Mouse (Mus musculus) erythroid progenitor cell, adult 5-6 weeks (primary cell): ENCODE data around the gene Thtpa. TPM values are rescaled to one million over a fixed set of nuclear protein-coding genes. Genes with fewer than 3 reads are reported as not detected.

ENCODE experiments used
- ATAC-seq: replicated peaks from 2 replicates; pipeline ENCODE4 v1.8.0; 2016; ENCODE audit warnings: moderate number of reproducible peaks, mild to moderate bottlenecking, moderate TSS enrichment, inconsistent platforms; ENCODE audit not compliant: poor library complexity, low FRiP score, severe bottlenecking
- total RNA-seq, 2 experiments: library from RNA; stranded (forward) in 1 of 2; stranded (reverse) in 1 of 2; fragments of 150-400 nt in 1 of 2; fragments of 186-747, 209-891 nt in 1 of 2; gene quantifications; 2 replicates each; pipeline versions ENCODE4 v1.2.3 to v1.2.4; 2015 to 2017; ENCODE audit warnings: low replicate concordance in 2 of 2

Thtpa gene
- total RNA-seq, 2 experiments from 2014 or later = 0.68 TPM; not detected in 1

DNA sequence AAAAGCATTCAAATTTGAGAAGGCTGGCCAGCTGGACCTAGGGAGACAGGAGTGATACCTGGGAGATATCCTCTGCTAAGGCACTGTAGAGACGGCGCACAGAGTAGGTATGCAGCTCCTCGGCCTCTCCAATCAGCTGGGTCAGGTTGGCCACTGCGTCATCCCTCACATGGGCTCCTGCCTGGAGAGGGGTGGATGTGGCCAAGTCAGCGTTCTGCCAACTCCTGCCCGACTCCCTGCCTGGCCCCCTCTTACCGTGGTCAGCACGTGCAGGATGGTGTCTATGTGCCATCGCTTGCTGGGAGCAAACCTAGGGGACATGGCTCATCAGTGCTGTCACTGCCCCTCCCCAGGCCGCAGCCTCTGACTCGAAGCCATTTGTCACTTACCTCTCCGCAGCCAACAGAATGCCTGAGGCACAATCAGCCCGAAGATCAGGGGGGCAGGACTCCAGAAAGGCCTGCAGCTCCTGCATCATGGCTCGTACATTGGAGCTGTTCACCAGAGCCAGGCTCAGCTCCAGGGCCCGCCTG, 7.7 kb downstream of the Thtpa start:
- ATAC-seq = no peak

DNA sequence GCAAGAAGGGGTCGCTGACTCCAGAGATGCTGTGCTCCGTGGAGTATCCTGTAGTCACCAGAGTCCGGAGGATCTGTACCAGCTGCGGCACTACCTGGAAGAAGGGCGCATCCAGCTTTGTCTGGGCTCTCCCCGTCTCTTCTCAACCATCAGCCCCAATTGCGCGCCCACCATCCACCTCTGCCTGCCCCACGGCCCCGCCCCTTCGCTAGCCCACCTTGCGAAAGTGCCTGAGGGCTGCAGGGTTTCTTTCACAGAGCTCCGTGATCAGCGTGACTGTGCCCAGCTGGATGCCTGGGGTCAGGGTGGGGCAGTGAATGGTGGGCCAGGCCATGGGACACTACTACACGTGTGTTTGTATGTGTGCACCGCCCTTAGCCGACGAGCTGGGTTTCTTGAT, 9.8 kb downstream of the Thtpa start:
- ATAC-seq = no peak

DNA sequence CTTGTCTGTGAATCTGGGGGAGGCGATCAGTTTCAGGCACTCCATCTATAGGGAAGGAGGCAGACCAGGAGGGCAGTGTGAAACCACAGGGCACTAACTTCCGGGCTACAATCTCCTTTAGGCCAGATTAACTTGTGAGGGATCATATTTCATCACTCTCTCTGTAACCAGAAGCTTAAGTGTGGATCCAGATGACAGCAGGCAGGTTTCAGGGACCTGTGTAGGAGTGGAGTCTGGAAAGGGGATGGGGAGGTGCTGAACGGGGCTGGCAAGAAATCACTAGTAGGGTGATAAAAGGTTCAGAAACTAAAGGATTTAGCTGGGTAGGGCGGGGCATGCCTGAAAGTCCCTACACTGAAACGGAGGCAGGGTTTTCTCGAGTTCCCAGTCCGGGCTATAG, 10.8 kb downstream of the Thtpa start:
- ATAC-seq = no peak

DNA sequence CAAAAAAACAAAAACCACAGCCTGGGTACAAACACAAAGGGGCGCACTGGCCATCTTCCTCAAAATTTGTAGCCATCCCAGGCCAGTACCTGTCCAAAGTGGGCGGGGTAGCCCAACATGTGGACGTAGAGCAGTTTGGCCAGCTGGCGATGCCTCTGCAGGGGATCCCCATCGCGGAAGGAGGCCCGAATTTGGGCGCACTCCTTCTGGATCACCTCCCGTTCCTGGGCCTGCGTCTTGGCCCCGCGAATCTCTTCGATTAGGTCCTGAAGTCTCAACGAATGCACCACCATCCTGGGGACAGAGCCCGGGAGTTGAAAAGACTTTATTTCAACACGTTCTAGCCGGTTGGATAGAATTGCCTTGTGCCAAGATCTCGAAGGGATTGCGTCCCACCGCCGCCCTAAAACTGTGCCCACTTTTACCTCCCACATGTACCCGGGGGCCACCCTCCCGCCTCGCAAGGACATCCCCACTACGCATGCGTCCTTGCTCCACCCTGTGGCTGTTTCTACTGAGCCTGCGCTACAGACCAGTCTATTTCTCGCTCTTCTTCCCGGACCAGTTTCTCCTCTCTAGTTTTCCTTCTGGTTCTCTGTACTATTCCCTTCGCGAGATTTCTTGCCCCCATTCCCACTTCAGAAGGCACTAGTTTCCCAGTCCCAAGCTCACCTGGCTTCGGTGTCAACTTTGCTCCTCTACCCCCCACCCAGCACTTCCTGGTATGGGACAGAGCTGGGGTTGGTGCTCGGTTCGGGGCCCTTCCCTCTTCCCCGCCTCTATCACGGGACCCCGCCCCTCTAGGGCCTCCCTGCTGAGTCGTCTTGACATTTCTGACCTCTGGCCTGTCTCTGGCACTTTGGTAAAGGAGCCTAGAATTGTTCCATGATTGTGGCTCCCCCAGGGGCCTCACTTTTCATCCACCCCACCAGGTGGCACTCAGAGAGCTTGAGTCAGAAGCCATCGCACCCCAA, 11.5 kb downstream of the Thtpa start, which contains the start of gene Ap1g2:
Ap1g2 (minus strand) TSS at position 758 of the 974 bp plus-strand sequence.
- peak; percentile 78 for ATAC-seq

DNA sequence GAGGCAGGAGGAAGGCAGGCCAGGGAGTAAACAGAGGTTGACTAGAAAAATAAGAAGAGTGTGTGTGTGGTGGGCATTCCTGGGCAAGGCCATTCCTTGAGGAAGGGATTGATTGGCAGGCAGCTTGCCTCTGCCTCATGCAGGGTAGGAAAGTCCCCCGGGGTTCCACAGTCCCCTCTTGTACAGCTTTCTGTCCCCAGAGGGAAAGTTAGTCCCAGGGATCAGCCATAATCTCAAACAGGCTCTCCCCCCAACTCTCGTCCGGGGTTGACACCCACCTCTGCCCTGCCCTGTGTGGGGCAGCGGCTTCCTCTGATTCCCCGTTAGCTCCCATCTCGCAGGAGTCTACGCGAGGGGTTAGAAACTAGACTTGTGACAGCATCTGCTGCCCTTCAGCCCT, 12.4 kb downstream of the Thtpa start:
- no peak for ATAC-seq

DNA sequence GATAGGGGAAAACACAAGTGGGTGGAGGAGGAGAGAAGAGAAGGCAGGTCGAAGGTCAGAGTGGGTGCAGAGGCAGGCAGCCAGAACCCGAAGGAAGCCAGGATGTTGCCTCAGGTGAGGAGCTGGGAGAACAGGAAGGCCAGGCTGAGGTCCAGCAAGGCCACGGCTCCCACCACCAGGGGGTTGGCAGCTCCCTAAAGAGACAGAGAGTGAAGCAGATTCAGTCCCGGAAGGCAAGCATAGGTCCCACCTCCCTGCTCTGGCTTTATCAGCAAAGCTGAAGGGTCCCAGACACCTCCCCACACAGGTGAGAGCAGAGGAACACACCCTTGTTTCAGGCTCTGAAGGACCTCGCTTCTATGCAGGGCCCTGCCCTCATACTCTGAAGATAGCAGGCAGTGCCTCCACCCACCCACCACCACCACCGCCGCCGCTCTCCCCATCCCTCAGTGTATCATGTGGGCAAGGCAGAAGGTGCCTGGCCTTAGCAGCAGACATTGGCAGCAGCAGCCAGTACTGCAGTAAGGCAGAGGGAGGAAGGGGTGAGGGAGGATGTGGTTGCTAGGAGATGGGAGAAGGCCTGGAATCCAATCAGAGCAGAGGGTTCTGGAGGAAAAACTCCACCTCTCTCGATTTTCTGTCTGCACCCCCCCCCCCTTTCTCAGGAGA, 13.8 kb downstream of the Thtpa start:
- no peak for ATAC-seq

DNA sequence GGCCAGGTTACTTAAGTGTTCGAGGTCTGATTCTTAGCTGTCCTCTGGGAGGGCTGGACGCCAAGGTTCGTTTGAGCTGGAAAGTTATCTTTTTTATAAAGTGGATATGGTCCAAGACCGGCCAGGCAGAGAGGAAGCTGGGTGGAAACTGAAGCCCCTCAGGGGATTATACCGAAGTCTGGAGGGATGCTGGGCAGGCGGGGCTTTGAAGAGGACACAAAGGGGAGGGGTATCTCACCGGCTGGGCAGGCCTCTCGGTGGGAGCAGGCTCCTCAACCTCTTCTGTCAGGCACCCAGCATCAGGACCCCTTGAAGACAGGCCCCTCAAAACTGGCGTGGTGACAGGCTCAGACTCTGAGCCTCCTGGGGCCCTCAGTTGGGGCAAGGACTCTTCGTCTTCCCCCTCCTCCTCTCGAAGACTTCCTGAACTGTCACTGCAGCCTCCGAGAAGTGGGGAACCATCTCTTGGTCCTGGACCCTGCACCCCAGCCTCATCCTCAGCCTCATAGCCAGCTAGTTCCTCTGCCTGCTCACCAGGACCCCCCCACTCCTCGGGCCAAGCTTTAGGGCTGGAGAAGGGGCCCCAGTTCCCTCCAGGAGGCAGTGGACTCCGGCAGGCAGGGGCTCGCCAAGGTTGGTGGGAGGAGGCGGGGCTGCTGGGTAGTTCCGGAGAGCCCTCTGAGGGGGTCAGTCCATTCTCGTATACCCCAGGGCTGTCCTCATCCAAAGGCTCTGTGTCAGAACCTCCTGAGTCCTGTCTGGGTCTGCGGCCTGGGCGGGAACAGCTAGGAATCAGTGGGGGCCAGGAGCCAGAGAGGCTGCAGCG, 14.7 kb downstream of the Thtpa start:
- no peak for ATAC-seq

DNA sequence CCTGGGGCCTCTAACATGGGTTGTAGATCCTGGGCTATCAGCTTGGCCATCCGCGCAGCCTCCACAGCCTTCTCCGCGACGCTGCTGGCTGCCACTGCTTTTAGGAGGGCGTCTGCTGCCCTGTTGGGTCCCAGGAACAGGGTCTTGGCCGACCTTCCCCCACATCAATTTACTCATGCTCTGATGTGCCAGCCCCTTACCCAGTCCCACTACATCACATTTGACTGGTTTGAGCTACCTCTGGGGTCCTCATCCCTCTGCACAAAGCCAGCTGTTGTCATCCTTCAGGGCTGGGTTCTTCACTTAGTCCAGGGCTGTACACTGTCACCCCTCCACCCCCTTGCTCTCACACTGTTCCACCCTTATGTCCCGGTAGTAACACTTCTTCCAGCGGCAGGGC, 15.5 kb downstream of the Thtpa start:
- ATAC-seq = no peak

DNA sequence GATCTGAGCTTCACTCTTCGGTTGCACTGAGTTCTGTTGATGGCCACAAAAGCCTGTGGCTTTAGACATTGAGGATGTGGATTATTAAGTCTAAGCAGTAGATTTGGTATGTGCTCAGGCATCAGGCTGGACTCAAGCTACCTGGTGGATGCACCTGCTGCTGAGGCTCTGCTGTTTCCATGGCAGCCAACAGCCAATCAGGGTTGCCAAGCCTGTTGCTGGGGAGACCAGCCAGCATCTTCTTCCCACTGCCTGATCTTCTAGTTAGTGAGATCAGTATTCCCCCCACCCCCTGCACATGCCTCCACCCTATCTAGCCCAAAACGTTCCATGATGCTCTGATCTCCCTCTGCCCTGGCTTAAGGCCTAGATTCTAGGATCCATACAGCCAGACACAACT, 17.1 kb downstream of the Thtpa start:
- no peak for ATAC-seq

DNA sequence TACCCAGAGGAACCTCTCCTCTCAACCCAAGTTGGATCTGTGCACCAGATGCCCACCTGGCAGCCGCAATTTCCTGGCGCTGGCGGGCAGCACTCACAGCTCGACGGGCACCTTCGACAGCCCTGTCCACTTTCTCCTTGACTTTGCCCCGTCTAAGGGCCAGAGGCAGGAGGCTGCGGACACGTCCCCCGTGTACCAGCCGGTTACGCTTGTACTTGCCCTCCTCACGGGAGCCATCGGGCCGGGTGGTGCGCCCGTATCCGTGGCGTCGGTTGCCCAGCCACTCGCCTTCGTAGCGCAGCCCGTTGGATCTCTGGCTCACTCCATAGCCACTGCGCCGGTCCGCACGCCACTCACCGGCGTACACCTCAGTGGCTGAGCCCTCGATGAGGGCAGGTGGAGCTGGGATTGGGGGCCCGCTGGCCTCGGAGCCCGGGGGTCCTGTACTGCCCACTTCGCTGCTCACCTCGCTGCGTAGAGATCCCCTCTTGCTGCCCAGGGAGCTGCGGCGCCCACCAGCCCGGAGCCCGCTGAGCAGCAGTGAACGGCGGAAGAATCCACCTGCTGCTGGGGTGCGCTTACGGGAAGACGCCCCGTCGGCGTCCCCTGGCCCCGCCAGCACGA, 18.9 kb downstream of the Thtpa start:
- ATAC-seq = no peak

DNA sequence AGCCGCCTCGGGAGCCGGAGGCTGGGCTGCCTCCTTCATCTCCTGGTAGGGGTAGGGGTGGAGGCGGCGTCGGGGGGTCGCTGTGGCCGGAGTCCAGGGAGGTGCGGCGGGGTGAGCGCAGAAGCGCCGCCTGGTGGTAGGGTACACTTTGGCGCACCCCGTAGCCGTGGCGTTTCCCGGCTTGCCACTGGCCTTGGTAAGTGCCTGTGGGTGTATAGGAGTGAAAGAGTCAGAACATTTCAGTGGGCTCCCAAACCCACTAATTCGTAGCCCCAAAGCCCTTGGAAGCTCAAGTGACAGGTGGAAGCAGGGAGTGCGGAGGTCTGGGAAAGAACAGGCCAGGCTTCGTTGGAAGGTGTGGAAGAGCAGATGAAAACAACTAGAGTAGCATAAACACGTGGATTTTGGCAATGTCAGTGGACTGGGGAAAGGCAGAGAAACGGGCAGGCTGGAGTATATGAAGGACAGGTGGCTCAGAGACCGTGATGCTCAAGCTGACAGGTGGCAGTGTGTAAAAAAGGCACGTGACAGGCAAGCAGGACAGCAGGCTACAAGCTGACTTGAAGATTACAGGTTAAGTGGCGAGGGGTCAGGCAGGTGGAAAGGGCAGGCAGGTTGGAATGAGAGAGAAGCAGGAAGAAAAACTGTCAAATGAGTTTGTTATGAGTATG, 19.5 kb downstream of the Thtpa start:
- no peak for ATAC-seq

DNA sequence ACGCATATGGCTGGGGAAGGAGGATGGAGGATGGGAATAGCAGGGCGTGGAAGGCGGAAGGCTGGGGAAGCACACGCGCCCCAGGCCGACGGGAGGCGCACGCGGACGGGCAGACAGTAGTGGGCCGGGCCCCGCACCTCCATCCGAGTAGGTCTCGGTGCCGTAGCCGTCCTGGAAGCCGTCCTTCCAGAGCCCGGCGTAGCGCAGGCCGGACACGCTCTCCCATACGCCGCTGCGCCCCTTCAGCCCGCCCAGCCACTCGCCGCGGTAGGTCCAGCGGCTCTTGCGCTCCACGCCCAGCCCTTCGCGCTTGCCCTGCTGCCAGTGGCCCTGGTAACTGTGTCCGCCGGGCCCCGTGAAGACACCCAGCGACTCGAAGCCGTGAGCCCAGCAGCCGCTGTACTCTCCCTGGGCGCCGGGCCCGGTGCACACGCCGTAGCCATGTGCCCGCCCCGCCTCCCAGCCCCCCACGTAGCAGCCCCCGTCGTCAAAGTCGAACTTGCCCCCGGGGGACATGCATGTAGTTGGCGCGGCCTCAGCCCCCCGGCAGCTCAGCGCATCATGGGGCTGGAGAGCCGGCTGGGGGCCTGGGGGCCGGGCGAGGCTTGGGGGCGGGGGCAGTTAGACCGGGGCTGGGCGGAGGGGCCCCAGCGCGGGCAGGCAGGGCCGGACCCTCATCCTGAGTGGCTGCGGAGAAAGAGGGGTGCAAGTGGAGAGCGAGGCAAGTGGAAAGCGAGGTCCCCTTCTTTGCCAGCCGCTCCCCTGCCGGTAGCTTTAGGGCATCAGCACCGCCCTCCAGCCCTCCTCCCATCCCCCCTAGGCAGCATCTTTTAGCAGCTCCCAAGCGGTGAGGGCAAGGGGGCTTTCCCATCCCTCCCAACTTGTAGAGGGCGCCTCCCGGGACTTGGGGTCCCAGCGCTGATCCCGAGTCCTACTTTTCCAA, 20.4 kb downstream of the Thtpa start:
- no peak for ATAC-seq

DNA sequence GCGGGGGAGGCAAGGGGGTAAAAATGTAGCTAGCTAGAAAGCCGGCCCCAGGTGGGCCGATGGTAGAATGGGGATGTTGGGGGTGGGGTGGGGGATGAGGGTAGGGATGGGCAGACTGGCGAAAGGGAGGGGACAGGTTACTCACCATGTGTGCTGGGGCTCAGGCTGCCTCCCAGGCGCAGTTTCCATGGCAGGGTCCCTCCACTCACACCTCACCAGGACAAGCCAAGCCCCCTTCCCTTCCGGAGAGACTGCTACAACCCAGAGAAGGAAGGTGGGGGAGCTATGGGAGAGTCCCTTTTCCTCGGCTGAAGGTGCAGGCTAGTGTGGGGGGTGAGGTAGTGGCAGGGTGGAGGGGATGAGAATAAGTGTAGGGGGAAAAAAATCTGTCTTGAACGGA, 21.3 kb downstream of the Thtpa start:
- no peak for ATAC-seq

DNA sequence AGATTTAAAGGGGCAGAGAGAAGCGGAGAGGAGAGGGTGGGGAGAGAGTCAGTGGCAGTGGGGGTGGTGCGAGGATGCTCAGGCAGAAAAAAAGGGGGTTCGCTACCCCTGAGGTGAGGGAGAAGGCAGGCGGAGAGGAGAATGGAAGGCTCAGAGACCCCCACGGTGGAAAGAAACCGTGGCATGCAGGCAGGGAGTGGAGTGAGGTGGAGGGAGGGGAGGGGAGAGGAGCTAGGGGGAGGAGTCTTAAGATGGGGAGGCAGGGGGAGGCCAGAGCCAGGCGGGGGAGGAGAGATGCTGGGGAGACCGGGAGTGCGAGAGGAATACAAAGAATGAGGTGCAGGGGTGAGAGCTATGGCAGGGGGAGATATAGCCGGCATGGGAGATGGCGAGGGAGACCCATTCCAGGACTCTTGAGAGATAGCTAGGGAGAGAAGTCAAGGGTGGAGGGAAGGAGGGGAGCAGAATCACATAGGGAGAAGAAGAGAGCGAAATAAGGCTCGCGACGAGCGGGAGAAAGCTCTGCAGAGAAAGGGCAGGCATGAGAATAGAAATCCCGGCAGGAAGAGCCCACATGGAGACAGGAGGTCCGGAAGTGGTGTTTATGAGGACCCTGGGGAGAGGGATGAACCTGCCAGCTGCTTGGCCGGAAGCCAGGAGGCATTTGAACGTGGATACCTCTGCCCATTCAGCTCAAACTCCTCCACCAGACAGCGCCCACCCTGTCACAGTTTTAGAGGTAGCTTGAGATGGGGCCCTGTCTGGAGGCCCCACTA, 22.0 kb downstream of the Thtpa start, which contains the start of gene Jph4:
Jph4 (minus strand) TSS at position 511 of the 776 bp plus-strand sequence.
- ATAC-seq = no peak

DNA sequence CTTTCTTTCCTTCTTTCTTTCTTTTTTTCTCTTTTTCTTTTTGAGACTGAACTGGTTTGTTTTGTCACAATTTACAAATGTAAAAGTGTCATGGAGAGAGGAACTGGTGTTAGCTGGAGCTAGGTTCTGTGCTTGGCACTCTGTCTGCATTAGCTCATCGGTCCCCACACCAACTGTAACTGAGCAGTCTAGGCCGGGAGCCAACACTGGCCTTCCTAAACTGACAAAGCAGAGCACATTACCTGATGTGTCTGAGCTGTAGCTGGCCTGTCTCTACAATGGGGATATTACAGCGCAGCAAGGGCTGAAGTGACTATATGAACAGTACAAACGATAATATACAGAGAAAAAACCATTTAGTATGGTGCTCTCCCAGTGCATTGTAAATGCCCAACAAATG, 24.3 kb downstream of the Thtpa start:
- no peak for ATAC-seq

DNA sequence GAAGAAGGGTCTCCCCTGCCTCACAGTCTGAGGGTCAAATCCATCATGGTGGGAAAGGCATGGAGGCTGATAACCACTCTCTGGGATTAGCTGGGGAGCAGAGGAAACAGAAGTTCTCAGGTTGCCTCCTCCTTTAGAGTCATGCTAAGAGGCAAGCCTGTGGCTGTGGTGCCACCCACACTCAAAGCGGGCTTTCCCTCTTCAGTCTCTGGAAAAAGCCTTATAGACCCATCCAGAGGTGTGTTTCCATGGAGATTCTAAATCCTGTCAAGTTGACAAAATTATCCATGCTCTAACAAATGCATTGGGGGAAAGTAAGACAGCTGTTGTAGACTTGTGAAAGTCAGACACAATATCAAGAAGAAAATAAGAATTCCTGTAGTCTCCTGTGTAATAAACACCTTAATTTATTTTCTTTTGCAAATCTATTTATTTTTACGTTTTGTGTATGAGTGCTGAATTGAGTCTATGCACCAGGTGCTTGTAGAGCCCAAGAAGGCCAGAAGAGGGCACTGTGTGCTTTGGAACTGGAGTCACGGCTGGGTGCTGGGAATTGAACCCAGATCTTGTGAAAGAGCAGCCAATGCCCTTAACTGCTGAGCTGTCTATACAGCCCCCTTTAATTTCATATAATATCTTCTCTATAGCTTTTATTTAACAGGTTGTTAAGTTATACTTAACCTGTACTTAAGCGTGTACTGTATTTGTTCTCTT, 25.0 kb downstream of the Thtpa start:
- no peak for ATAC-seq

DNA sequence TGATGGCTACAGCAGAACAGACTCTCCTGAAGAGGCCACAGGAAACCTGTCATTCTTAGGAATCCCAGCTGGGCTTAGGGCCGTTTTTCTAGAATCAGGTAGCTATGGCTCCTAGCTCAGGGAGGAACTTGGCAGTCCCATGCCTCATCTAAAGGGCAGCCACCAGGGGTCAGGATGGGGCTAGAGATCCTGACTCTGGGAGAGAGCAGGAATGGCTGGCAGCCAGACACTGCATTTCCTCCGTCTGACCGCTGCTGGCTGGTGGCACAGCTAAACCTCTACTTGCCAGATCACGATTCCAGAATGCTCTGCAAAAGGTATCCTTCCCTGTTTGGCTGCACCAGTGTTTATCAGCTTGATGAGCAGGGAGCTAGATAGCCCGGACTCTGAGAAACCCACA, 27.4 kb downstream of the Thtpa start:
- no peak for ATAC-seq
